In genomic region chr6:53649782-53650181, GRCm38 (mm10) we compare ENCODE assay signal across 23 mouse cellular contexts.
A peak's percentile ranks its signal among the peaks of the same experiment; 100 is the strongest.
DNase-seq lines count a peak whose midpoint lies in the region; ATAC-seq and TF ChIP-seq lines count a peak whose summit lies in the region.
"Had no signal": no experiment of that assay in that cellular context is flagged by ENCODE, and none has a peak within 500 bp of the region (broad histone marks: within the 10 kb centered on the region; RNA-seq: fewer than 3 reads in every experiment).

No protein-coding gene starts in this region.

- no peaks in the 10 kb centered on the region for H3K9me3 ChIP-seq in midbrain, postnatal 0 days (ENCODE audit: low read length)
- H3K9me3 ChIP-seq in midbrain, embryonic 11.5 days (ENCODE audit: control insufficient read depth, low read length): no peaks in the 10 kb centered on the region
- no peaks in the 10 kb centered on the region for H3K9me3 ChIP-seq in stomach, postnatal 0 days (ENCODE audit: control insufficient read depth, low read length)
- H3K9me3 ChIP-seq: embryonic facial prominence, embryonic 15.5 days; heart, embryonic 10.5 days; hindbrain, embryonic 13.5 days; intestine, embryonic 15.5 days; kidney, embryonic 15.5 days; limb, embryonic 10.5 days; liver, embryonic 12.5 days had no signal

- TF ChIP-seq CTCF in gastrocnemius, adult 2 months (IDR thresholded peaks at IDR 0.05): peak; percentile 44
- TF ChIP-seq CTCF in layer of hippocampus, adult 2 months (conservative IDR thresholded peaks at IDR 0.05): peak; percentile 80
- peak; percentile 69 for TF ChIP-seq CTCF in midbrain, postnatal 0 days (IDR thresholded peaks at IDR 0.05)
- peak; percentile 66 for TF ChIP-seq CTCF in stomach, postnatal 0 days (IDR thresholded peaks at IDR 0.05; ENCODE audit: low read depth)

- DNase-seq in gastrocnemius, adult 2 months: no peak
- no peak for DNase-seq in gastrocnemius, adult 18-20 months (ENCODE audit: low spot score)
- no peak for DNase-seq in layer of hippocampus, adult 2 months (ENCODE audit: low spot score in 2 of 2)
- no peak for DNase-seq in layer of hippocampus, adult 9-11 months
- DNase-seq in midbrain, postnatal 0 days (ENCODE audit: low spot score): peak; percentile 37
- DNase-seq in midbrain, embryonic 11.5 days (ENCODE audit: low spot score, missing footprints): no peak
- DNase-seq in stomach, postnatal 0 days (ENCODE audit: low spot score): no peak
- no peak for DNase-seq in testis, postnatal 14 days (ENCODE audit: low spot score)
- DNase-seq: adrenal gland, adult 8-10 months; B cell, adult 2 months; cerebellum, adult 9-11 months; gastrocnemius, postnatal 14 days; heart, postnatal 10 days; lung, postnatal 10 days; thymus, postnatal 25 days had no signal

- no peak for TF ChIP-seq EP300 in stomach, postnatal 0 days (optimal IDR thresholded peaks at IDR 0.05)

- no peak for ATAC-seq in midbrain, postnatal 0 days (ENCODE audit: low FRiP score)
- ATAC-seq in midbrain, embryonic 11.5 days (ENCODE audit: low FRiP score): no peak
- ATAC-seq in stomach, postnatal 0 days (ENCODE audit: low FRiP score, low TSS enrichment): no peak
- ATAC-seq: intestine, embryonic 15.5 days; liver, embryonic 12.5 days; midbrain, embryonic 16.5 days had no signal

- H3K4me2 ChIP-seq in midbrain, postnatal 0 days (ENCODE audit: low read depth, low read length, poor library complexity, severe bottlenecking): no peak overlapping the region
- no peak overlapping the region for H3K4me2 ChIP-seq in midbrain, embryonic 11.5 days
- H3K4me2 ChIP-seq in stomach, postnatal 0 days (replicated peaks; ENCODE audit: low read depth): no peak overlapping the region
- H3K4me2 ChIP-seq: embryonic facial prominence, embryonic 15.5 days; hindbrain, embryonic 13.5 days; intestine, embryonic 15.5 days; kidney, embryonic 15.5 days; liver, embryonic 12.5 days had no signal

- intact Hi-C loops in gastrocnemius, adult 2 months (cut with DNase I): no loop called here

- 0 out of 2 replicates have a peak, but pooled peaks cover 3% of the 10 kb centered on the region for H3K4me1 ChIP-seq in midbrain, postnatal 0 days (ENCODE audit: insufficient read depth, low read length)
- H3K4me1 ChIP-seq in midbrain, embryonic 11.5 days (ENCODE audit: control insufficient read depth, insufficient read depth, low read length): no peaks in the 10 kb centered on the region
- no peaks in the 10 kb centered on the region; the same call in 1 of the 2 replicates for H3K4me1 ChIP-seq in stomach, postnatal 0 days (replicated peaks; ENCODE audit: control insufficient read depth, insufficient read depth)
- H3K4me1 ChIP-seq: heart, embryonic 10.5 days; liver, embryonic 12.5 days had no signal

- no peaks in the 10 kb centered on the region for H3K27me3 ChIP-seq in midbrain, postnatal 0 days (ENCODE audit: insufficient read depth, low read length)
- H3K27me3 ChIP-seq in midbrain, embryonic 11.5 days (ENCODE audit: control insufficient read depth, insufficient read depth, low read length): no peaks in the 10 kb centered on the region
- no peaks in the 10 kb centered on the region for H3K27me3 ChIP-seq in stomach, postnatal 0 days (ENCODE audit: control insufficient read depth, insufficient read depth, low read length)
- H3K27me3 ChIP-seq: embryonic facial prominence, embryonic 15.5 days; hindbrain, embryonic 13.5 days; intestine, embryonic 15.5 days; liver, embryonic 12.5 days had no signal

- WGBS in midbrain, postnatal 0 days: 62% methylated on average over 1 of the region's 1 CpGs
- 94% methylated on average over 1 of the region's 1 CpGs for WGBS in midbrain, embryonic 11.5 days
- WGBS in stomach, postnatal 0 days: 85% methylated on average over 1 of the region's 1 CpGs

- no peak overlapping the region for H3K9ac ChIP-seq in midbrain, postnatal 0 days (replicated peaks; ENCODE audit: low read length, poor library complexity, severe bottlenecking)
- no peak overlapping the region for H3K9ac ChIP-seq in midbrain, embryonic 11.5 days (ENCODE audit: low read length)
- no peak overlapping the region for H3K9ac ChIP-seq in stomach, postnatal 0 days (ENCODE audit: low read length)
- H3K9ac ChIP-seq: embryonic facial prominence, embryonic 15.5 days; hindbrain, embryonic 13.5 days; intestine, embryonic 15.5 days; kidney, embryonic 15.5 days; liver, embryonic 12.5 days had no signal

- H3K27ac ChIP-seq in gastrocnemius, adult 2 months: no peak overlapping the region
- no peak overlapping the region for H3K27ac ChIP-seq in layer of hippocampus, adult 2 months
- no peak overlapping the region for H3K27ac ChIP-seq in midbrain, postnatal 0 days (ENCODE audit: low read depth, low read length)
- no peak overlapping the region for H3K27ac ChIP-seq in midbrain, embryonic 11.5 days (ENCODE audit: low read depth, low read length)
- H3K27ac ChIP-seq in stomach, postnatal 0 days (replicated peaks): no peak overlapping the region
- H3K27ac ChIP-seq: embryonic facial prominence, embryonic 15.5 days; heart, embryonic 10.5 days; hindbrain, embryonic 13.5 days; intestine, embryonic 15.5 days; kidney, embryonic 15.5 days; limb, embryonic 10.5 days; liver, embryonic 12.5 days had no signal

- no peak overlapping the region for H3K4me3 ChIP-seq in gastrocnemius, adult 2 months
- no peak overlapping the region for H3K4me3 ChIP-seq in layer of hippocampus, adult 2 months
- H3K4me3 ChIP-seq in midbrain, postnatal 0 days (ENCODE audit: low read depth, low read length): no peak overlapping the region
- no peak overlapping the region for H3K4me3 ChIP-seq in midbrain, embryonic 11.5 days (ENCODE audit: low read depth, low read length)
- H3K4me3 ChIP-seq in stomach, postnatal 0 days (ENCODE audit: low read depth, low read length): no peak overlapping the region
- H3K4me3 ChIP-seq: embryonic facial prominence, embryonic 15.5 days; heart, embryonic 10.5 days; hindbrain, embryonic 13.5 days; intestine, embryonic 15.5 days; kidney, embryonic 15.5 days; limb, embryonic 10.5 days; liver, embryonic 12.5 days had no signal

- no peaks in the 10 kb centered on the region for H3K36me3 ChIP-seq in midbrain, postnatal 0 days (ENCODE audit: insufficient read depth, low read length)
- no peaks in the 10 kb centered on the region for H3K36me3 ChIP-seq in midbrain, embryonic 11.5 days (ENCODE audit: control insufficient read depth, insufficient read depth, low read length)
- H3K36me3 ChIP-seq in stomach, postnatal 0 days (ENCODE audit: control insufficient read depth, insufficient read depth, low read length): no peaks in the 10 kb centered on the region
- H3K36me3 ChIP-seq: embryonic facial prominence, embryonic 15.5 days; heart, embryonic 10.5 days; hindbrain, embryonic 13.5 days; intestine, embryonic 15.5 days; kidney, embryonic 15.5 days; limb, embryonic 10.5 days; liver, embryonic 12.5 days had no signal
